ENCODE assay signal across 8 mouse cellular contexts in the genomic region with DNA sequence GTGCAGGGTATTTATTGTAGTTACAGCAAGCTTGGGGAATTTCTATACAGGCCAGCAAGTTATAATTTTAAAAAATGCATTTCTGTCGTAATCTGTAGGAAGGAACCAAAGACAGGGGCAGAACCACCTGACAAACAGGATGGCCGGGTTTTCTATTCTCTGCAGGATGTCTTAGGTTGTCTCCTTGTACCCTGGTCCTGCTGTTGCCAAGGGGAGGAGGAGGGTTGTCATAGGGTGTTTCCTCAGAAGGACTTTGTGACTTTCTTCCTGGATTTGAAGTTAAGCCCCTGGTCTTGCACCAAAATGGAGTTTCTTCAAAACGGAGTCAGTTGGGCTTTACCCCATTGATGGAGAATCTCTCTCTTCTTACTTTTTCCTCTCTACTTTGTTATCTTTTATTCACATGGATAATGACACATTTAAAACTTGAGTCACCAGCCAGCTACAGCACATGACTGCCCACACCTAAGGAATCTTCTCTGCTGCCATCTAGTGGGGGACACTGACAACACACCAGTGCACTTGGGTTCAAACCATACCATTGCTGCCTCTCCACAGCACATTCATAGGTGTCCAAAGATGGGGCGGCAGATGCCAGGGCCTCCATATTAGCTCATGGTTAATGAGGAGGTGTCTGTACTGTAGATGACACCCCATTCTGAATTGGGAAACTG. TPM values are rescaled to one million over a fixed set of nuclear protein-coding genes. Genes with fewer than 3 reads are reported as not detected.
DNase-seq lines count a peak whose midpoint lies in the region; ATAC-seq and TF ChIP-seq lines count a peak whose summit lies in the region.

No protein-coding gene starts in this region.

- no peak overlapping the region for H3K4me2 ChIP-seq in forebrain, embryonic 16.5 days (ENCODE audit: low read length)

- H3K9ac ChIP-seq in forebrain, embryonic 16.5 days (replicated peaks; ENCODE audit: low read depth, low read length): no peak overlapping the region

- WGBS in forebrain, embryonic 16.5 days: 69% methylated on average over 4 of the region's 4 CpGs
- 76% methylated on average over 4 of the region's 4 CpGs for WGBS in hindbrain, embryonic 10.5 days

- no peak overlapping the region for H3K4me3 ChIP-seq in G1E (ENCODE audit: low read depth, low read length)
- no peak overlapping the region for H3K4me3 ChIP-seq in forebrain, embryonic 16.5 days (replicated peaks; ENCODE audit: low read length)
- H3K4me3 ChIP-seq in hindbrain, embryonic 10.5 days: no peak overlapping the region

- peaks cover 17% of the 10 kb centered on the region for H3K27me3 ChIP-seq in G1E (ENCODE audit: insufficient read depth, low read length)
- no peaks in the 10 kb centered on the region for H3K27me3 ChIP-seq in forebrain, embryonic 16.5 days (replicated peaks; ENCODE audit: control insufficient read depth, insufficient read depth, low read length)
- no peaks in the 10 kb centered on the region for H3K27me3 ChIP-seq in hindbrain, embryonic 10.5 days (ENCODE audit: insufficient read depth, poor library complexity, severe bottlenecking)

- peaks cover 48% of the 10 kb centered on the region for H3K4me1 ChIP-seq in G1E (ENCODE audit: insufficient read depth, low read depth, low read length)
- no peaks in the 10 kb centered on the region for H3K4me1 ChIP-seq in forebrain, embryonic 16.5 days (replicated peaks; ENCODE audit: control insufficient read depth, insufficient read depth, low read length)
- no peaks in the 10 kb centered on the region for H3K4me1 ChIP-seq in hindbrain, embryonic 10.5 days (replicated peaks)

- H3K9me3 ChIP-seq in G1E (replicated peaks): no peaks in the 10 kb centered on the region
- H3K9me3 ChIP-seq in forebrain, embryonic 16.5 days (ENCODE audit: control insufficient read depth, low read length): no peaks in the 10 kb centered on the region
- H3K9me3 ChIP-seq in hindbrain, embryonic 10.5 days: no peaks in the 10 kb centered on the region

- no peaks in the 10 kb centered on the region for H3K36me3 ChIP-seq in G1E (replicated peaks)
- H3K36me3 ChIP-seq in forebrain, embryonic 16.5 days (ENCODE audit: control insufficient read depth, insufficient read depth): no peaks in the 10 kb centered on the region
- H3K36me3 ChIP-seq in hindbrain, embryonic 10.5 days: no peaks in the 10 kb centered on the region

- H3K27ac ChIP-seq in forebrain, embryonic 16.5 days (ENCODE audit: low read length): no peak overlapping the region
- no peak overlapping the region for H3K27ac ChIP-seq in hindbrain, embryonic 10.5 days

- peak; percentile 97 for TF ChIP-seq CTCF in G1E (IDR thresholded peaks at IDR 0.05; ENCODE audit: low read depth, low read length)

- no peak for ATAC-seq in G1E (ENCODE audit: extremely low read depth, insufficient number of reproducible peaks, low FRiP score, poor library complexity, severe bottlenecking)
- peak; percentile 83 for ATAC-seq in forebrain, embryonic 16.5 days

- peak; percentile 52 for DNase-seq in G1E (ENCODE audit: low spot score)
- peak; percentile 73 for DNase-seq in cerebellum, adult 11 months
- DNase-seq in hindbrain, embryonic 10.5 days (ENCODE audit: low spot score): peak; percentile 56
- DNase-seq in layer of hippocampus, adult 8-10 months (ENCODE audit: low spot score in 2 of 2): peak; percentile 68 to 82
- peak; percentile 85 for DNase-seq in lung, postnatal 10 days
- DNase-seq in retina, adult 2 months (ENCODE audit: low read depth, low spot score): peak; percentile 50
- DNase-seq in thymus, postnatal 10 days (ENCODE audit: low spot score in 2 of 2): peak; percentile 43 to 81

RNA-seq across cellular contexts. Expression of gene Acot4, which starts 7.4 kb away (rescaled TPM):
- total RNA-seq in G1E (2014; fragmentation: Nextera tagmentation) (not detected in 2 replicates), G1E (2017) (0.05 and 0.06 TPM in 2 replicates)
- not detected in 2 replicates for polyA plus RNA-seq in G1E (2012)
- 0.21 and 0.35 TPM in 2 replicates for polyA plus RNA-seq in forebrain, embryonic 16.5 days (2015; fragmentation: Nextera tagmentation; extraction: Ambion mirVana)
- 0.08 and 0.14 TPM in 2 replicates for polyA plus RNA-seq in hindbrain, embryonic 10.5 days (2016; fragmentation: Nextera tagmentation; extraction: Ambion mirVana)
- 1 to 10 TPM; 2.2 to 3.3 (median 2.7) TPM for total RNA-seq in layer of hippocampus, adult 8-10 months (2022)

RNA-seq across cellular contexts. Expression of gene Gm49366, which starts 7.9 kb away (rescaled TPM):
- total RNA-seq in G1E (2014; fragmentation: Nextera tagmentation) (not detected in 2 replicates), G1E (2017) (not detected in 2 replicates)
- polyA plus RNA-seq in G1E (2012): not detected in 2 replicates
- polyA plus RNA-seq in forebrain, embryonic 16.5 days (2015; fragmentation: Nextera tagmentation; extraction: Ambion mirVana): not detected in 2 replicates
- not detected in 2 replicates for polyA plus RNA-seq in hindbrain, embryonic 10.5 days (2016; fragmentation: Nextera tagmentation; extraction: Ambion mirVana)
- total RNA-seq in layer of hippocampus, adult 8-10 months (2022): not detected

RNA-seq across cellular contexts. Expression of gene Acot3, which starts 21.1 kb away (rescaled TPM):
- not detected in 2 replicates for total RNA-seq in G1E (2014; fragmentation: Nextera tagmentation)
- total RNA-seq in G1E (2017): not detected in 2 replicates
- 0.03 TPM in 2 replicates for polyA plus RNA-seq in G1E (2012)
- polyA plus RNA-seq in forebrain, embryonic 16.5 days (2015; fragmentation: Nextera tagmentation; extraction: Ambion mirVana): 0.87 and 1.1 TPM in 2 replicates
- polyA plus RNA-seq in hindbrain, embryonic 10.5 days (2016; fragmentation: Nextera tagmentation; extraction: Ambion mirVana): 0.19 and 0.25 TPM in 2 replicates
- total RNA-seq in layer of hippocampus, adult 8-10 months (2022): 1 to 10 TPM; 2.4 to 3.1 (median 2.8) TPM

RNA-seq across cellular contexts. Expression of gene Acot1, which starts 21.5 kb away (rescaled TPM):
- not detected in 2 replicates for total RNA-seq in G1E (2014; fragmentation: Nextera tagmentation)
- total RNA-seq in G1E (2017): 0.11 TPM in 1 of 2 replicates, not detected in the other
- polyA plus RNA-seq in G1E (2012): not detected in 2 replicates
- 72.1 and 101 TPM in 2 replicates for polyA plus RNA-seq in forebrain, embryonic 16.5 days (2015; fragmentation: Nextera tagmentation; extraction: Ambion mirVana)
- polyA plus RNA-seq in hindbrain, embryonic 10.5 days (2016; fragmentation: Nextera tagmentation; extraction: Ambion mirVana): 39.8 and 45.3 TPM in 2 replicates
- total RNA-seq in layer of hippocampus, adult 8-10 months (2022): 10 to 100 TPM; 21.5 to 25.1 (median 24.2) TPM

RNA-seq across cellular contexts. Expression of gene Acot5, which starts 38.3 kb away (rescaled TPM):
- total RNA-seq in G1E (2014; fragmentation: Nextera tagmentation) (not detected in 2 replicates), G1E (2017) (not detected in 2 replicates)
- not detected in 2 replicates for polyA plus RNA-seq in G1E (2012)
- 0.16 TPM in 1 of 2 replicates, not detected in the other for polyA plus RNA-seq in forebrain, embryonic 16.5 days (2015; fragmentation: Nextera tagmentation; extraction: Ambion mirVana)
- polyA plus RNA-seq in hindbrain, embryonic 10.5 days (2016; fragmentation: Nextera tagmentation; extraction: Ambion mirVana): 0.12 TPM in 1 of 2 replicates, not detected in the other
- 1 to 10 TPM; 4.4 to 5.3 (median 5.2) TPM for total RNA-seq in layer of hippocampus, adult 8-10 months (2022)
